Mouse (Mus musculus) olfactory bulb, adult 2 months (tissue): ENCODE measurements at regions not wholly inside any gene's neighbourhood (a gene's known extent, or its start where the extent isn't known, plus 50 kb on each side); places are given as distances from the start of the nearest gene placed in this dataset.

Source experiments
- CTCF ChIP-seq: fragments of 200-500 bp; IDR thresholded peaks from 2 replicates; pipeline ENCODE4 v1.5.1; 2012; ENCODE audit warnings: low read depth, mild to moderate bottlenecking, low read length, moderate library complexity; ENCODE audit not compliant: insufficient read depth
- POLR2A ChIP-seq: fragments of 200-500 bp; IDR thresholded peaks from 2 replicates; pipeline ENCODE4 v1.6.1; 2012; ENCODE audit warnings: mild to moderate bottlenecking, low read depth, low read length, moderate library complexity; ENCODE audit not compliant: insufficient read depth

- TF ChIP-seq CTCF = no peak
- TF ChIP-seq POLR2A = no peak
Measured at GRCm38 (mm10) chr9:61668157-61668697, 246.1 kb downstream of the Rplp1 start.
